Mouse (Mus musculus) kidney, postnatal 0 days (tissue): ENCODE data around the gene Olfr555. TPM values are rescaled to one million over a fixed set of nuclear protein-coding genes. Genes with fewer than 3 reads are reported as not detected.
"Not testable (repeated sequence)": the region's sequence is repeated elsewhere in the genome, so short reads cannot be mapped to it uniquely, and the experiment has no call there.

ENCODE experiments used
- ATAC-seq: fragments of 200-750 bp; cut with Nextera tagmentation; replicated peaks from 2 replicates; pipeline ENCODE4 v1.8.0; 2017; ENCODE audit warnings: low read depth, moderate number of reproducible peaks, moderate TSS enrichment, moderate library complexity; ENCODE audit not compliant: low FRiP score
- DNase-seq: peaks from one replicate; pipeline ENCODE4 v3.0.0-alpha.2; 2016; ENCODE audit warnings: low spot score
- H3K27ac ChIP-seq: fragments of 300-500 bp; sonication (generic); 2 replicates; pipeline ENCODE4 v1.5.1; 2014; ENCODE audit warnings: mild to moderate bottlenecking
- H3K27me3 ChIP-seq: fragments of 300-500 bp; sonication (generic); 2 replicates; pipeline ENCODE4 v1.6.1; 2014; ENCODE audit warnings: low read length, mixed read lengths; ENCODE audit not compliant: insufficient read depth
- H3K36me3 ChIP-seq: fragments of 300-500 bp; sonication (generic); 2 replicates; pipeline ENCODE4 v1.6.1; 2014; ENCODE audit warnings: low read length, mixed read lengths; ENCODE audit not compliant: insufficient read depth
- H3K4me1 ChIP-seq: fragments of 300-500 bp; sonication (generic); replicated peaks from 2 replicates; pipeline ENCODE4 v1.6.1; 2014; ENCODE audit warnings: antibody characterized with exemption, low read length, mixed read lengths; ENCODE audit not compliant: insufficient read depth
- H3K4me2 ChIP-seq: fragments of 300-500 bp; sonication (generic); 2 replicates; pipeline ENCODE4 v1.6.1; 2014; ENCODE audit warnings: mild to moderate bottlenecking, low read length, moderate library complexity, mixed read lengths
- H3K4me3 ChIP-seq: fragments of 300-500 bp; sonication (generic); replicated peaks from 2 replicates; pipeline ENCODE4 v1.5.1; 2014; ENCODE audit warnings: low read depth, low read length
- H3K9ac ChIP-seq: fragments of 300-500 bp; sonication (generic); 2 replicates; pipeline ENCODE4 v1.6.1; 2014; ENCODE audit warnings: low read depth, low read length
- H3K9me3 ChIP-seq: fragments of 300-500 bp; sonication (generic); replicated peaks from 2 replicates; pipeline ENCODE4 v1.6.1; 2016; ENCODE audit warnings: low read length, inconsistent platforms, mixed read lengths
- CTCF ChIP-seq: IDR thresholded peaks from 2 replicates; pipeline ENCODE4 v1.5.1; 2016; ENCODE audit warnings: antibody characterized with exemption, low read depth, mild to moderate bottlenecking, moderate library complexity
- WGBS: fragments of 180-500 bp; shearing (Covaris S2); extraction: QIAGEN DNeasy Blood & Tissue Kit; methylation state at CpG from one replicate; pipeline ENCODE4 v1.1.7; 2014; 5-methylcytosine and 5-hydroxymethylcytosine counted together
- polyA plus RNA-seq: library from polyadenylated mRNA; unstranded; fragments of >200 nt; fragmentation: Nextera tagmentation; extraction: Ambion mirVana; gene quantifications from 2 replicates; pipeline ENCODE4 v1.2.1, GENCODE M21; 2015

Gene Olfr555
- polyA plus RNA-seq: not detected in 2 replicates

GRCm38 (mm10) chr7:102658523-102658922, at the start of gene Olfr555:
Gene Olfr555, plus strand, starts transcription at chr7:102658823.
- Histone ChIP-seq H3K9me3 (no peaks in the 10 kb centered on the region), H3K36me3 (no peaks in the 10 kb centered on the region), H3K4me1 (no peaks in the 10 kb centered on the region), H3K4me3 (no peak within 1 kb of the TSS), H3K27me3 (no peaks in the 10 kb centered on the region), H3K9ac (no peak within 1 kb of the TSS), H3K27ac (no peak within 1 kb of the TSS), H3K4me2 (no peak within 1 kb of the TSS)
- WGBS: 71% methylated on average over 1 of the region's 1 CpGs
- TF ChIP-seq CTCF: no peak
- ATAC-seq: no peak
- no peak for DNase-seq

- no peaks in the 10 kb centered on the region for H3K9me3 ChIP-seq
- H3K36me3 ChIP-seq: no peaks in the 10 kb centered on the region
- no peak within 1 kb of the TSS for H3K27ac ChIP-seq
- no peak for TF ChIP-seq CTCF
- no peak within 1 kb of the TSS for H3K4me3 ChIP-seq
- DNase-seq: no peak
- no peaks in the 10 kb centered on the region for H3K4me1 ChIP-seq
- ATAC-seq: no peak
- no peaks in the 10 kb centered on the region for H3K27me3 ChIP-seq
- H3K9ac ChIP-seq: no peak within 1 kb of the TSS
- no peak within 1 kb of the TSS for H3K4me2 ChIP-seq
Measured at GRCm38 (mm10) chr7:102618118-102618517, 40.5 kb upstream of the Olfr555 start, which contains the start of gene Olfr553. Gene Olfr553, minus strand, starts transcription at chr7:102618218.

DNA sequence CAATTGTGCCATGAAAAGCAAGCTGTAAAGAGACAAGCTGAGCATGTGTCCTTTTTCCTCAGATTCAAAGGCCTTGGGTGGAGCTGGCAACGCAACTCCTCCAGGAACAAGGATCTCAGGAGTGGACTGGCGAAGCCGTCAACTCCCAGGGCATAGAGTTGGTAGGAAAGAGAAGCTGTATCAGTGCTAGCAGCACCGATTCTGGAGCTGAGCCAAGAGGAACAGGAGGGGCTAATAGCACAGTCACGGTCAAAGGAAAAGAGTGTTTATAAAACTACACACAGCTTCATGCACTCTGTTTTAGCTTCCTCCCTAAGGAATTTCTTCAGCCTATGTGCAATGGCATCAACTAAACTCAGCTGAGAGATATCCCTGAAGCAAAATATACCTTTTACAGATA, 39.0 kb upstream of the Olfr555 start:
- H3K36me3 ChIP-seq: no peaks in the 10 kb centered on the region
- ATAC-seq: no peak
- H3K4me2 ChIP-seq: no peak overlapping the region
- H3K27me3 ChIP-seq: no peaks in the 10 kb centered on the region
- H3K27ac ChIP-seq: no peak overlapping the region
- H3K4me3 ChIP-seq: no peak overlapping the region
- WGBS: 58% methylated on average over 5 of the region's 5 CpGs
- H3K9ac ChIP-seq: no peak overlapping the region
- H3K4me1 ChIP-seq: no peaks in the 10 kb centered on the region
- DNase-seq: no peak
- TF ChIP-seq CTCF: no peak
- no peaks in the 10 kb centered on the region for H3K9me3 ChIP-seq

- 89% methylated on average over 16 of the region's 19 CpGs for WGBS
- not testable (repeated sequence) for ATAC-seq, H3K27me3 ChIP-seq, DNase-seq, H3K27ac ChIP-seq, H3K9ac ChIP-seq, H3K4me3 ChIP-seq, H3K36me3 ChIP-seq, H3K4me2 ChIP-seq, H3K4me1 ChIP-seq, H3K9me3 ChIP-seq
Measured at GRCm38 (mm10) chr7:102620368-102620767, 38.3 kb upstream of the Olfr555 start.

- no peak overlapping the region for H3K27ac ChIP-seq
- no peak for ATAC-seq
Measured at GRCm38 (mm10) chr7:102636665-102637064, 22.0 kb upstream of the Olfr555 start.

GRCm38 (mm10) chr7:102638132-102638531, 20.5 kb upstream of the Olfr555 start, which contains the start of gene Olfr554:
Gene Olfr554, plus strand, starts transcription at chr7:102638432.
- no peak for ATAC-seq
- no peaks in the 10 kb centered on the region for H3K9me3 ChIP-seq
- WGBS: 58% methylated on average over 1 of the region's 1 CpGs
- no peak for TF ChIP-seq CTCF
- no peak for DNase-seq
- H3K27ac ChIP-seq: no peak within 1 kb of the TSS
- H3K27me3 ChIP-seq: no peaks in the 10 kb centered on the region
- H3K4me1 ChIP-seq: no peaks in the 10 kb centered on the region
- no peak within 1 kb of the TSS for H3K4me2 ChIP-seq
- H3K4me3 ChIP-seq: no peak within 1 kb of the TSS
- no peaks in the 10 kb centered on the region for H3K36me3 ChIP-seq
- H3K9ac ChIP-seq: no peak within 1 kb of the TSS

More at GRCm38 (mm10) chr7:102636665-102637064, 22.0 kb upstream of the Olfr555 start:
- H3K9ac ChIP-seq: no peak overlapping the region
- peak; percentile 44 for DNase-seq
- H3K4me1 ChIP-seq: no peaks in the 10 kb centered on the region
- H3K4me3 ChIP-seq: no peak overlapping the region
- peak; percentile 68 for TF ChIP-seq CTCF
- H3K27me3 ChIP-seq: no peaks in the 10 kb centered on the region
- H3K4me2 ChIP-seq: no peak overlapping the region
- WGBS: 31% methylated on average over 3 of the region's 3 CpGs
- H3K36me3 ChIP-seq: no peaks in the 10 kb centered on the region
- H3K9me3 ChIP-seq: no peaks in the 10 kb centered on the region

DNA sequence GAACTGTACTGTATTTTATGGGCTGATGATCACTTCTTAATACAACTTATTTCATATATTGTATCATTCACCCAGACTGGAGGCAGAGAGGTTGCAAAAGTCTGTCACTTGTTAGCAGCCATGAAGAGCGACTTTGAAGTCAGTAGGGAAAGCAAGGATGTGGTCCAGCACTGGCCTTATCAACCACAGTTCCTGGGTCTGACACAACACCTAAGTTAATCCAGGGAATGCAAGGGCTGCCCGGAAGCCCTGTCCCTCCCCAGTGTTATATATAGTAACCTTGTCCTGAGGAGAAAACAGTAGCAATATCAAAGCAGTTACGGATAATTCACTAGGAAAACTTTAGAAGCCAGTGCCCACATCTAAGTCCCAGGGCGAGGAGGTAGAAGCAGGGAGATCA, 13.7 kb upstream of the Olfr555 start:
- H3K27ac ChIP-seq, H3K4me2 ChIP-seq, DNase-seq, H3K4me1 ChIP-seq, ATAC-seq, H3K9me3 ChIP-seq, H3K27me3 ChIP-seq, H3K36me3 ChIP-seq, H3K9ac ChIP-seq, H3K4me3 ChIP-seq: not testable (repeated sequence)
- 91% methylated on average over 3 of the region's 4 CpGs for WGBS
